Mouse (Mus musculus) lung, adult 2 months (tissue): ENCODE measurements at regions not wholly inside any gene's neighbourhood (a gene's known extent, or its start where the extent isn't known, plus 50 kb on each side); places are given as distances from the start of the nearest gene placed in this dataset.

Experiments
- CTCF ChIP-seq: fragments of 200-500 bp; IDR thresholded peaks from 2 replicates; pipeline ENCODE4 v1.5.1; 2011; ENCODE audit warnings: mild to moderate bottlenecking, low read length, control low read depth; ENCODE audit not compliant: insufficient read depth
- POLR2A ChIP-seq: fragments of 200-500 bp; IDR thresholded peaks from 2 replicates; pipeline ENCODE4 v1.6.1; 2011; ENCODE audit warnings: low read depth, mild to moderate bottlenecking, control low read depth, low read length, borderline replicate concordance; ENCODE audit errors: extremely low read depth

- TF ChIP-seq CTCF (no peak), POLR2A (no peak)
Observed at GRCm38 (mm10) chr10:83859633-83860032, 137.0 kb downstream of the 1500009L16Rik start.
